8 mouse cellular contexts compared by ENCODE assay signal in the genomic region with DNA sequence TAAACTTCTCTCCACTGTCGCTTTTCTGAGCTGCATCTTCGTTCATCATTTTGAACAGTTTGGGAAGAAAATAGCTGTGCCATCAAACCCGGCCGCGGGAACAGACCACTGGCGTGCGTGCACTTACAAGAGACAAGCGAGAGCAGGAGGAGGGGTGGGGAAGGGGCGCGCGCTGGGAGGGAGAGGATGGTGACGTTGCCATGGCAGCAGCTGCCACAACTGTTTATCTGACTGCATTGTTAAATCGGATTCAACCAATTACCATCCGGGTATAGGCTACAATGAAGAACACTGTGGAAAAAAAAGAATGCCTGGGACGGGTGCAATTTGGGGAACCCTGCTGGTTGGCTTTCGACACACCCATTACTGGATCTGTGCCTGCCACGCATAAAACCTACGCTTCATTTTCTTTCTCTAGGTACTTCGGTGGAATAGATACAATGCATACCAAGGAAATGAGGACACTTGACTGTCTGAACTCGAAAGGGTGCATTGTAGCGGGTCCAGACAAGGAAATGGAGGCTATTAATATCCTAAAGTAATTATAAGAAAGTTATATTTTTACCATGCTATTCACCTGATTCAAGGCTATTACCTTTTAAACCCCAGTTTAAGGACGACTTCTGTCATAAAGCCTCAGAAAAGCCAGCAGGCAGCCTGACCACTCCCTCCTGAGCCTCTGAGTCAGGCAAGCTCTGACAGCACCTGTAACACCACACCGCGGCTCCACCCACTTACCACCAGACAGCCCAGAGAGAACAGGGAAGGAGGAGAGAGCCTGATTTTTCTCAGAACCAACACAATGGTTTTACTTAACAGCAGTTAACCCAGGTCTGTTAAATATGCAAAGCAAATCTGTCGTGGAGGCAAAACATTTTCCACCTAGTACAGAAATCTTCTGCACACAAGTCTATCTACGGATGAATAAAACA.
DNase-seq lines count a peak whose midpoint lies in the region; ATAC-seq and TF ChIP-seq lines count a peak whose summit lies in the region.

No protein-coding gene starts in this region.

- no peak overlapping the region for H3K27ac ChIP-seq in kidney, postnatal 0 days
- no peak overlapping the region for H3K27ac ChIP-seq in liver, embryonic 11.5 days (ENCODE audit: low read depth, low read length)
- H3K27ac ChIP-seq in neural tube, embryonic 14.5 days (ENCODE audit: low read depth, low read length) = peak overlapping the region; percentile 84

- peak overlapping the region; percentile 58 for H3K4me2 ChIP-seq in kidney, postnatal 0 days (ENCODE audit: low read length)
- peak overlapping the region; percentile 56 for H3K4me2 ChIP-seq in liver, embryonic 11.5 days
- peak overlapping the region; percentile 70 for H3K4me2 ChIP-seq in neural tube, embryonic 14.5 days (ENCODE audit: low read depth, low read length)

- 4% methylated on average over 26 of the region's 26 CpGs for WGBS in kidney, postnatal 0 days
- WGBS in liver, embryonic 11.5 days = 8% methylated on average over 26 of the region's 26 CpGs
- 4% methylated on average over 26 of the region's 26 CpGs for WGBS in neural tube, embryonic 14.5 days

- H3K4me1 ChIP-seq in kidney, postnatal 0 days (replicated peaks; ENCODE audit: insufficient read depth, low read length) = no peaks in the 10 kb centered on the region
- H3K4me1 ChIP-seq in liver, embryonic 11.5 days (replicated peaks; ENCODE audit: control insufficient read depth, insufficient read depth, low read length) = no peaks in the 10 kb centered on the region; the same call in 1 of the 2 replicates
- peaks cover 4% of the 10 kb centered on the region; the same call in 1 of the 2 replicates for H3K4me1 ChIP-seq in neural tube, embryonic 14.5 days (ENCODE audit: control insufficient read depth, insufficient read depth, low read length)

- TF ChIP-seq CTCF in kidney, postnatal 0 days (IDR thresholded peaks at IDR 0.05; ENCODE audit: low read depth) = no peak

- DNase-seq in adrenal gland, postnatal 14 days = peak; percentile 55
- DNase-seq in adrenal gland, postnatal 4 days (ENCODE audit: low spot score in 2 of 2) = no peak
- DNase-seq in cerebellum, adult 8-10 months = peak; percentile 67
- peak; percentile 61 for DNase-seq in kidney, postnatal 0 days (ENCODE audit: low spot score)
- DNase-seq in liver, embryonic 11.5 days (ENCODE audit: low spot score) = peak; percentile 41
- no peak for DNase-seq in spleen, postnatal 4 days (ENCODE audit: low spot score in 2 of 2)

- no peaks in the 10 kb centered on the region for H3K27me3 ChIP-seq in kidney, postnatal 0 days (ENCODE audit: insufficient read depth, low read length)
- peaks cover 13% of the 10 kb centered on the region; the same call in 1 of the 2 replicates for H3K27me3 ChIP-seq in liver, embryonic 11.5 days (replicated peaks; ENCODE audit: control insufficient read depth, insufficient read depth, low read length)
- H3K27me3 ChIP-seq in neural tube, embryonic 14.5 days (ENCODE audit: control insufficient read depth, insufficient read depth, low read length) = no peaks in the 10 kb centered on the region

- H3K4me3 ChIP-seq in kidney, postnatal 0 days (replicated peaks; ENCODE audit: low read depth, low read length) = peak overlapping the region; percentile 12; the same call in 1 of the 2 replicates
- H3K4me3 ChIP-seq in liver, embryonic 11.5 days (ENCODE audit: low read depth, low read length) = peak overlapping the region; percentile 20; the same call in 1 of the 2 replicates
- peak overlapping the region; percentile 50 for H3K4me3 ChIP-seq in neural tube, embryonic 14.5 days (ENCODE audit: low read depth, low read length)

- peak; percentile 80 for ATAC-seq in frontal cortex, adult (ENCODE audit: low TSS enrichment)
- 0 out of 2 replicates have a peak, but pooled peaks have one; percentile 54 for ATAC-seq in kidney, postnatal 0 days (replicated peaks; ENCODE audit: low FRiP score, low read depth)
- no peak for ATAC-seq in liver, embryonic 11.5 days (replicated peaks; ENCODE audit: low FRiP score)
- ATAC-seq in neural tube, embryonic 14.5 days (ENCODE audit: low read depth) = peak; percentile 94

- H3K9me3 ChIP-seq in kidney, postnatal 0 days (replicated peaks; ENCODE audit: low read length) = no peaks in the 10 kb centered on the region
- no peaks in the 10 kb centered on the region for H3K9me3 ChIP-seq in liver, embryonic 11.5 days (ENCODE audit: control insufficient read depth, low read length)
- H3K9me3 ChIP-seq in neural tube, embryonic 14.5 days (ENCODE audit: control insufficient read depth, low read length) = no peaks in the 10 kb centered on the region

- H3K36me3 ChIP-seq in kidney, postnatal 0 days (ENCODE audit: insufficient read depth, low read length) = no peaks in the 10 kb centered on the region
- no peaks in the 10 kb centered on the region for H3K36me3 ChIP-seq in liver, embryonic 11.5 days (ENCODE audit: control insufficient read depth, insufficient read depth, low read length)
- H3K36me3 ChIP-seq in neural tube, embryonic 14.5 days (ENCODE audit: control insufficient read depth, insufficient read depth, low read length) = no peaks in the 10 kb centered on the region

- no peak overlapping the region for H3K9ac ChIP-seq in kidney, postnatal 0 days (ENCODE audit: low read depth, low read length)
- H3K9ac ChIP-seq in liver, embryonic 11.5 days (ENCODE audit: low read depth, low read length) = no peak overlapping the region
- H3K9ac ChIP-seq in neural tube, embryonic 14.5 days (replicated peaks; ENCODE audit: low read depth, low read length) = peak overlapping the region; percentile 65

Comparison
In these comparisons a context has a peak if more than half of its experiments do, and no peak if none do; other contexts are left out.
1. DNase-seq: peak in adrenal gland, postnatal 14 days (single experiment), cerebellum, adult 8-10 months (single experiment), kidney, postnatal 0 days (single experiment) and liver, embryonic 11.5 days (single experiment); none in adrenal gland, postnatal 4 days (0 of 2) and spleen, postnatal 4 days (0 of 2).
2. Peak in every context shown above with its lines, with median percentiles within 50 percentile points of each other: H3K4me2 ChIP-seq and H3K4me3 ChIP-seq.